Mouse (Mus musculus): ENCODE measurements at regions not wholly inside any gene's neighbourhood (a gene's known extent, or its start where the extent isn't known, plus 50 kb on each side); places are given as distances from the start of the nearest gene placed in this dataset.

DNA sequence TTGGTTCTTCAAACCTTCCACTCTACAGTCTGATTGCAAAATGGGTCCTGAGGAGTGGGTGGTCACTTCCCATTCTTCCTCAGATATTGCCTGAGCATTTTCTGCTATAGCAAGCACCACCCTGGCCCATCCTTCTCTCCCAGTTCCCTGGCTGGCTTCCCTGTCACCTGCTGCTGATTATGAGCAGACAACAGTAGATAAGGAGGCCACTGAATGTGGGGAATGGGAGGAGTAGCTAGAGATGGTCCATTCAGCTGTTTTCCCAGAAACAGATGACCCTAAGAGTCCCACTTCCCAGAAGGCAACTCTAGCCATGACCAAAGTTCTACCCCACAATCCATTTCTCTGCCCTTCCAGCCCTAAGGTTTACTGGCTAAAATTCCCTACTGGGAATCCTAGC, 139.6 kb upstream of the Tgfbr2 start:
- TF ChIP-seq POLR2A (IDR thresholded peaks at IDR 0.05; ENCODE audit: extremely low read depth, insufficient read depth, low read length) (no peak), CTCF (IDR thresholded peaks at IDR 0.05; ENCODE audit: low read depth, low read length) (no peak)
